Mouse (Mus musculus): ENCODE results near the gene Trak1. TPM values are rescaled to one million over a fixed set of nuclear protein-coding genes. Genes with fewer than 3 reads are reported as not detected.
A peak's percentile ranks its signal among the peaks of the same experiment; 100 is the strongest.

The Trak1 gene
- total RNA-seq, 1 experiment from 2014 or later: 29.2 TPM

- no peak for ATAC-seq (replicated peaks; ENCODE audit: insufficient number of reproducible peaks, low FRiP score, low TSS enrichment, poor library complexity, severe bottlenecking)
Observed at GRCm38 (mm10) chr9:121337216-121337937, 40.1 kb downstream of the Trak1 start.

GRCm38 (mm10) chr9:121337938-121338289 lies 40.6 kb downstream of the Trak1 start:
- ATAC-seq (replicated peaks; ENCODE audit: insufficient number of reproducible peaks, low FRiP score, low TSS enrichment, poor library complexity, severe bottlenecking): no peak

- no peak for ATAC-seq (replicated peaks; ENCODE audit: insufficient number of reproducible peaks, low FRiP score, low TSS enrichment, poor library complexity, severe bottlenecking)
Observed at GRCm38 (mm10) chr9:121341832-121342231, 44.5 kb downstream of the Trak1 start.

GRCm38 (mm10) chr9:121342510-121343110 lies 45.3 kb downstream of the Trak1 start:
- ATAC-seq (replicated peaks; ENCODE audit: insufficient number of reproducible peaks, low FRiP score, low TSS enrichment, poor library complexity, severe bottlenecking): no peak

GRCm38 (mm10) chr9:121343122-121343876 lies 46.0 kb downstream of the Trak1 start:
- no peak for ATAC-seq (replicated peaks; ENCODE audit: insufficient number of reproducible peaks, low FRiP score, low TSS enrichment, poor library complexity, severe bottlenecking)

GRCm38 (mm10) chr9:121344344-121344743 lies 47.0 kb downstream of the Trak1 start:
- no peak for ATAC-seq (replicated peaks; ENCODE audit: insufficient number of reproducible peaks, low FRiP score, low TSS enrichment, poor library complexity, severe bottlenecking)

GRCm38 (mm10) chr9:121345427-121346130 lies 48.3 kb downstream of the Trak1 start:
- ATAC-seq (replicated peaks; ENCODE audit: insufficient number of reproducible peaks, low FRiP score, low TSS enrichment, poor library complexity, severe bottlenecking): no peak

- no peak for ATAC-seq (replicated peaks; ENCODE audit: insufficient number of reproducible peaks, low FRiP score, low TSS enrichment, poor library complexity, severe bottlenecking)
Observed at GRCm38 (mm10) chr9:121346635-121347034, 49.3 kb downstream of the Trak1 start.

- ATAC-seq (replicated peaks; ENCODE audit: insufficient number of reproducible peaks, low FRiP score, low TSS enrichment, poor library complexity, severe bottlenecking): no peak
Observed at GRCm38 (mm10) chr9:121347981-121348380, 50.7 kb downstream of the Trak1 start.

- ATAC-seq (replicated peaks; ENCODE audit: insufficient number of reproducible peaks, low FRiP score, low TSS enrichment, poor library complexity, severe bottlenecking): no peak
Observed at GRCm38 (mm10) chr9:121348476-121348875, 51.2 kb downstream of the Trak1 start.

- no peak for ATAC-seq (replicated peaks; ENCODE audit: insufficient number of reproducible peaks, low FRiP score, low TSS enrichment, poor library complexity, severe bottlenecking)
Observed at GRCm38 (mm10) chr9:121349111-121349510, 51.8 kb downstream of the Trak1 start.

- no peak for ATAC-seq (replicated peaks; ENCODE audit: insufficient number of reproducible peaks, low FRiP score, low TSS enrichment, poor library complexity, severe bottlenecking)
Observed at GRCm38 (mm10) chr9:121350601-121351000, 53.3 kb downstream of the Trak1 start.

GRCm38 (mm10) chr9:121351388-121352078 lies 54.2 kb downstream of the Trak1 start:
- ATAC-seq (replicated peaks; ENCODE audit: insufficient number of reproducible peaks, low FRiP score, low TSS enrichment, poor library complexity, severe bottlenecking): no peak

GRCm38 (mm10) chr9:121352131-121352606 lies 54.9 kb downstream of the Trak1 start:
- ATAC-seq (replicated peaks; ENCODE audit: insufficient number of reproducible peaks, low FRiP score, low TSS enrichment, poor library complexity, severe bottlenecking): peak; percentile 70

- ATAC-seq (replicated peaks; ENCODE audit: insufficient number of reproducible peaks, low FRiP score, low TSS enrichment, poor library complexity, severe bottlenecking): no peak
Observed at GRCm38 (mm10) chr9:121352726-121353125, 55.4 kb downstream of the Trak1 start.

- peak; percentile 62; the same call in 1 of the 2 replicates for ATAC-seq (replicated peaks; ENCODE audit: insufficient number of reproducible peaks, low FRiP score, low TSS enrichment, poor library complexity, severe bottlenecking)
Observed at GRCm38 (mm10) chr9:121354792-121355390, 57.6 kb downstream of the Trak1 start.

- no peak for ATAC-seq (replicated peaks; ENCODE audit: insufficient number of reproducible peaks, low FRiP score, low TSS enrichment, poor library complexity, severe bottlenecking)
Observed at GRCm38 (mm10) chr9:121355431-121356141, 58.3 kb downstream of the Trak1 start.

GRCm38 (mm10) chr9:121357102-121357501 lies 59.8 kb downstream of the Trak1 start:
- ATAC-seq (replicated peaks; ENCODE audit: insufficient number of reproducible peaks, low FRiP score, low TSS enrichment, poor library complexity, severe bottlenecking): no peak

Data from monocyte, adult 5-6 weeks (primary cell).